Mouse (Mus musculus): ENCODE data around the gene Pef1.

- TF ChIP-seq ZNF384 (IDR thresholded peaks at IDR 0.05; ENCODE audit: low read depth, low read length): no peak
- no peak for TF ChIP-seq CHD2 (IDR thresholded peaks at IDR 0.05; ENCODE audit: low read depth, low read length)
- no peak for TF ChIP-seq HCFC1 (IDR thresholded peaks at IDR 0.05; ENCODE audit: borderline replicate concordance, insufficient read depth, low read length)
Measured at GRCm38 (mm10) chr4:130166592-130166991, 64.2 kb downstream of the Pef1 start.
